Mouse (Mus musculus) ES-Bruce4 (cell line): Measurements from ENCODE around the gene Serinc3.

Experiments
- CTCF ChIP-seq: IDR thresholded peaks from one replicate; pipeline ENCODE4 v1.8.1; 2011; ENCODE audit warnings: low read depth, low read length
- EP300 ChIP-seq: IDR thresholded peaks from 2 replicates; pipeline ENCODE4 v1.6.1; 2011; ENCODE audit warnings: low read depth, low read length; ENCODE audit not compliant: insufficient read depth
- POLR2A ChIP-seq: IDR thresholded peaks from one replicate; pipeline ENCODE4 v1.8.1; 2011; ENCODE audit warnings: low read length; ENCODE audit not compliant: insufficient read depth

DNA sequence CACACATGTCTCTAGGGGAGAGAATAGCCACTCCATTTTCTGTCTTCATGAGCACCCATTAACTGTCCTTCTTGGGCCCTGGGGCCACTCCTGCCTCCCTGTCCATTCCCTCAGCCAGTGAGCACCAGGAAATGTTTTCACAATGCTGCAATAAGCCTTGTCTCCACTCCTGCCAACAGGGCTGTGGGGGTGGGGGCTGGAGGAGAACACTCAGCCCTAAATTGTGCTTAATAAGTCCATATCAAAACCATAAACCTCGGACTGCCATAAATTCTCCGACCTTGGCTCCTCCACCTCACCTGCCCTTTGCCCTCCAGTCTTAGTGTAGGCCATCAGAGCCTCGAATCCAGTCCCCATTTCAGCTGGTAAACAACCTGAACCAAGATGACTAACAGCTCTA is 70.6 kb downstream of the Serinc3 start:
- TF ChIP-seq EP300 (no peak), CTCF (no peak), POLR2A (no peak)
